Mouse (Mus musculus) c-Kit-negative CD71-positive TER-119-positive erythroid progenitor cells, embryonic 14.5 days (primary cell): Measurements from ENCODE around the gene Wdr45b.
A peak's percentile ranks its signal among the peaks of the same experiment; 100 is the strongest.
"Not testable (repeated sequence)": the region's sequence is repeated elsewhere in the genome, so short reads cannot be mapped to it uniquely, and the experiment has no call there.

Experiments
- DNase-seq: peaks from one replicate; pipeline ENCODE4 v3.0.0-alpha.2; 2013; ENCODE audit warnings: low read depth, low spot score

Gene Wdr45b

GRCm38 (mm10) chr11:121354091-121354707 is at the start of gene Wdr45b:
Gene Wdr45b, minus strand, starts transcription at chr11:121354445.
- DNase-seq, result peak; percentile 88

- no peak for DNase-seq
Measured at GRCm38 (mm10) chr11:121392405-121392804, 38.2 kb upstream of the Wdr45b start.

GRCm38 (mm10) chr11:121390793-121391192 is 36.5 kb upstream of the Wdr45b start:
- no peak for DNase-seq

- DNase-seq, result no peak
Measured at GRCm38 (mm10) chr11:121388554-121388945, 34.3 kb upstream of the Wdr45b start.

- peak; percentile 68 for DNase-seq
Measured at GRCm38 (mm10) chr11:121387750-121388553, 33.7 kb upstream of the Wdr45b start, which contains the start of gene Rab40b. Gene Rab40b, minus strand, starts transcription at chr11:121388251.

GRCm38 (mm10) chr11:121380294-121380693 is 26.0 kb upstream of the Wdr45b start:
- no peak for DNase-seq

- DNase-seq, result no peak
Measured at GRCm38 (mm10) chr11:121378644-121379043, 24.4 kb upstream of the Wdr45b start.

GRCm38 (mm10) chr11:121373305-121373704 is 19.1 kb upstream of the Wdr45b start:
- no peak for DNase-seq

- no peak for DNase-seq
Measured at GRCm38 (mm10) chr11:121370337-121370994, 16.2 kb upstream of the Wdr45b start.

- peak; percentile 69 for DNase-seq
Measured at GRCm38 (mm10) chr11:121369622-121370021, 15.4 kb upstream of the Wdr45b start.

- no peak for DNase-seq
Measured at GRCm38 (mm10) chr11:121368731-121369130, 14.5 kb upstream of the Wdr45b start.

- DNase-seq, result no peak
Measured at GRCm38 (mm10) chr11:121367170-121367707, 13.0 kb upstream of the Wdr45b start.

- DNase-seq, result peak; percentile 11
Measured at GRCm38 (mm10) chr11:121362212-121362611, 8.0 kb upstream of the Wdr45b start.

GRCm38 (mm10) chr11:121353326-121354090 is 737 bp downstream of the Wdr45b start:
- DNase-seq, result peak; percentile 20

- DNase-seq, result not testable (repeated sequence)
Measured at GRCm38 (mm10) chr11:121348727-121349126, 5.5 kb downstream of the Wdr45b start.

GRCm38 (mm10) chr11:121348166-121348565 is 6.1 kb downstream of the Wdr45b start:
- DNase-seq, result no peak

- DNase-seq, result no peak
Measured at GRCm38 (mm10) chr11:121347036-121347435, 7.2 kb downstream of the Wdr45b start.

- DNase-seq, result not testable (repeated sequence)
Measured at GRCm38 (mm10) chr11:121342423-121342822, 11.8 kb downstream of the Wdr45b start.

GRCm38 (mm10) chr11:121340287-121340686 is 14.0 kb downstream of the Wdr45b start:
- DNase-seq, result no peak

- no peak for DNase-seq
Measured at GRCm38 (mm10) chr11:121339647-121340046, 14.6 kb downstream of the Wdr45b start.

GRCm38 (mm10) chr11:121331641-121332040 is 22.6 kb downstream of the Wdr45b start:
- DNase-seq, result no peak
